Mouse (Mus musculus) T-helper 17 cell (primary cell): ENCODE data around the gene Ms4a3.

ENCODE experiments used
- in situ Hi-C, 2 experiments: fragments of 300-600 bp; cut with MboI, MseI; formaldehyde crosslinking; loops; 1 replicate in 1 of 2; 2 replicates in 1 of 2; pipeline ENCODE4 v1.15.1; 2025; ENCODE audit warnings: high pct_unique_total_duplicates in 2 of 2

The Ms4a3 gene

GRCm38 (mm10) chr19:11602026-11602425 is 38.6 kb downstream of the Ms4a3 start:
- in situ Hi-C loops, result loop anchor here (5.0 to 25.0 kb wide), 4 partner anchors 80 to 557 kb away; partner anchors contain the start of gene Ms4a13 (in 1 of the 2)

GRCm38 (mm10) chr19:11601349-11601748 is 39.3 kb downstream of the Ms4a3 start:
- in situ Hi-C loops, result loop anchor here (5.0 to 25.0 kb wide), 4 partner anchors 79 to 557 kb away; partner anchors contain the start of gene Ms4a13 (in 1 of the 2)

- in situ Hi-C loops, result no loop called here
Measured at GRCm38 (mm10) chr19:11589891-11590449, 50.7 kb downstream of the Ms4a3 start.

- in situ Hi-C loops, result no loop called here
Measured at GRCm38 (mm10) chr19:11589205-11589604, 51.4 kb downstream of the Ms4a3 start.
